Mouse (Mus musculus) lung, postnatal 14 days (tissue): ENCODE results near the gene Slc12a4.
A peak's percentile ranks its signal among the peaks of the same experiment; 100 is the strongest.
"Not testable (repeated sequence)": the region's sequence is repeated elsewhere in the genome, so short reads cannot be mapped to it uniquely, and the experiment has no call there.

ENCODE experiments used
- DNase-seq: peaks from one replicate; pipeline ENCODE4 v3.0.0; 2021

The Slc12a4 gene

GRCm38 (mm10) chr8:105965905-105966341 lies at the start of gene Slc12a4:
TSS of gene Slc12a4 (minus strand) at chr8:105966097.
- peak; percentile 85 for DNase-seq

GRCm38 (mm10) chr8:106012203-106012602 lies 46.3 kb upstream of the Slc12a4 start:
- DNase-seq, result not testable (repeated sequence)

- DNase-seq, result no peak
Measured at GRCm38 (mm10) chr8:106011643-106011986, 45.7 kb upstream of the Slc12a4 start, which contains the start of gene Ddx28. TSS of gene Ddx28 (minus strand) at chr8:106011882.

- peak; percentile 93 for DNase-seq
Measured at GRCm38 (mm10) chr8:106010748-106011642, 45.1 kb upstream of the Slc12a4 start.

- DNase-seq, result not testable (repeated sequence)
Measured at GRCm38 (mm10) chr8:106007891-106008290, 42.0 kb upstream of the Slc12a4 start.

GRCm38 (mm10) chr8:106007135-106007534 lies 41.2 kb upstream of the Slc12a4 start:
- DNase-seq, result no peak

- no peak for DNase-seq
Measured at GRCm38 (mm10) chr8:106006413-106006812, 40.5 kb upstream of the Slc12a4 start.

- DNase-seq, result no peak
Measured at GRCm38 (mm10) chr8:106005875-106006274, 40.0 kb upstream of the Slc12a4 start, which contains the start of gene Dpep2nb. TSS of gene Dpep2nb (minus strand) at chr8:106005975.

GRCm38 (mm10) chr8:106004538-106005207 lies 38.8 kb upstream of the Slc12a4 start:
- no peak for DNase-seq

- no peak for DNase-seq
Measured at GRCm38 (mm10) chr8:106001908-106002307, 36.0 kb upstream of the Slc12a4 start.

- no peak for DNase-seq
Measured at GRCm38 (mm10) chr8:105998971-105999370, 33.1 kb upstream of the Slc12a4 start.

GRCm38 (mm10) chr8:105996359-105996758 lies 30.5 kb upstream of the Slc12a4 start:
- DNase-seq, result no peak

GRCm38 (mm10) chr8:105993226-105993625 lies 27.3 kb upstream of the Slc12a4 start:
- no peak for DNase-seq

- peak; percentile 47 for DNase-seq
Measured at GRCm38 (mm10) chr8:105992499-105992898, 26.6 kb upstream of the Slc12a4 start.

- peak; percentile 26 for DNase-seq
Measured at GRCm38 (mm10) chr8:105991546-105991945, 25.6 kb upstream of the Slc12a4 start.

- DNase-seq, result peak; percentile 93
Measured at GRCm38 (mm10) chr8:105990856-105991387, 25.0 kb upstream of the Slc12a4 start, which contains the start of gene Dus2. TSS of gene Dus2 (plus strand) at chr8:105991337.

GRCm38 (mm10) chr8:105988546-105988945 lies 22.6 kb upstream of the Slc12a4 start:
- DNase-seq, result no peak

GRCm38 (mm10) chr8:105983406-105983805 lies 17.5 kb upstream of the Slc12a4 start:
- not testable (repeated sequence) for DNase-seq

GRCm38 (mm10) chr8:105981146-105981545 lies 15.2 kb upstream of the Slc12a4 start:
- no peak for DNase-seq

- no peak for DNase-seq
Measured at GRCm38 (mm10) chr8:105979325-105979724, 13.4 kb upstream of the Slc12a4 start, which contains the start of gene Dpep3. TSS of gene Dpep3 (minus strand) at chr8:105979429.

GRCm38 (mm10) chr8:105975363-105975762 lies 9.5 kb upstream of the Slc12a4 start:
- no peak for DNase-seq

GRCm38 (mm10) chr8:105971019-105971720 lies 5.3 kb upstream of the Slc12a4 start:
- no peak for DNase-seq

- DNase-seq, result no peak
Measured at GRCm38 (mm10) chr8:105969367-105969766, 3.5 kb upstream of the Slc12a4 start.
